Mouse (Mus musculus): ENCODE results near the gene Bmi1. TPM values are rescaled to one million over a fixed set of nuclear protein-coding genes. Genes with fewer than 3 reads are reported as not detected.

The Bmi1 gene
- polyA plus RNA-seq, 1 experiment from 2014 or later, result 44.1 TPM

DNA sequence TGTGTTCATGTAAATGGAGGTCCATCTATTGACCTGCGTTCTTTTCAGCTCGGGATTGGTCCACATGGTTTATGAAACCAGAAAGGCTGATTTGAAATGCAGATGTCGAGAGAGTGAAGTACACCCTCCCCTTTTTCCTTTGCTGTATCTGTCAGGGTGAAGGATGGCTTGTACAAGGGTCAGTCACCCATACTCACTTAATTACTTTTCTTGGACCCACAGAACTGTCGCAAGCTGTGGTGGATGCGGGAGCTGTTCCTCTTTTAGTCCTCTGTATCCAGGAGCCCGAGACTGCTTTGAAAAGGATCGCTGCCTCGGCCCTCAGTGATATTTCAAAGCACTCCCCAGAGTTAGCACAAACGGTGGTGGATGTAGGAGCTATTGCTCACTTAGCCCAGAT is 54.9 kb downstream of the Bmi1 start:
- 0 out of 2 replicates have a peak overlapping the region, but pooled peaks have one; percentile 3 for H3K4me2 ChIP-seq (replicated peaks; ENCODE audit: low read depth, low read length)
- no peaks in the 10 kb centered on the region for H3K9me3 ChIP-seq (ENCODE audit: control insufficient read depth, low read length)
- H3K4me3 ChIP-seq (ENCODE audit: low read length), result no peak overlapping the region
- WGBS, result 15% methylated on average over 9 of the region's 9 CpGs
- no peak for ATAC-seq (ENCODE audit: low FRiP score, low TSS enrichment)
- H3K27me3 ChIP-seq (ENCODE audit: control insufficient read depth, insufficient read depth, low read length), result no peaks in the 10 kb centered on the region
- no peak overlapping the region for H3K9ac ChIP-seq (ENCODE audit: low read depth, low read length)
- H3K36me3 ChIP-seq (ENCODE audit: control insufficient read depth, insufficient read depth, low read length), result no peaks in the 10 kb centered on the region
- no peak overlapping the region for H3K27ac ChIP-seq (ENCODE audit: low read depth, low read length)
- H3K4me1 ChIP-seq (ENCODE audit: control insufficient read depth, insufficient read depth, low read length), result no peaks in the 10 kb centered on the region

GRCm38 (mm10) chr2:18734394-18735127 is 57.7 kb downstream of the Bmi1 start:
- no peaks in the 10 kb centered on the region for H3K36me3 ChIP-seq (ENCODE audit: control insufficient read depth, insufficient read depth, low read length)
- no peak for ATAC-seq (ENCODE audit: low FRiP score, low TSS enrichment)
- no peaks in the 10 kb centered on the region for H3K9me3 ChIP-seq (ENCODE audit: control insufficient read depth, low read length)
- 57% methylated on average over 5 of the region's 5 CpGs for WGBS
- H3K27ac ChIP-seq (ENCODE audit: low read depth, low read length), result no peak overlapping the region
- H3K4me1 ChIP-seq (ENCODE audit: control insufficient read depth, insufficient read depth, low read length), result no peaks in the 10 kb centered on the region
- no peak overlapping the region for H3K4me2 ChIP-seq (replicated peaks; ENCODE audit: low read depth, low read length)
- H3K27me3 ChIP-seq (ENCODE audit: control insufficient read depth, insufficient read depth, low read length), result no peaks in the 10 kb centered on the region
- H3K4me3 ChIP-seq (ENCODE audit: low read length), result no peak overlapping the region
- no peak overlapping the region for H3K9ac ChIP-seq (ENCODE audit: low read depth, low read length)

Other genes with a start within 250 kb of the Bmi1 start
- gene Commd3, start 4.6 kb upstream of the Bmi1 start, polyA plus RNA-seq (2014; fragmentation: Nextera tagmentation; extraction: Ambion mirVana), result 215 and 264 TPM in 2 replicates
- gene Spag6, start 17.0 kb downstream of the Bmi1 start, polyA plus RNA-seq (2014; fragmentation: Nextera tagmentation; extraction: Ambion mirVana), result 0.07 and 0.09 TPM in 2 replicates